Mouse (Mus musculus): ENCODE measurements around the gene Ppil3. TPM values are rescaled to one million over a fixed set of nuclear protein-coding genes. Genes with fewer than 3 reads are reported as not detected.

Gene Ppil3
- polyA plus RNA-seq (2016; fragmentation: Nextera tagmentation; extraction: Ambion mirVana), result 47.5 and 49.4 TPM in 2 replicates

DNA sequence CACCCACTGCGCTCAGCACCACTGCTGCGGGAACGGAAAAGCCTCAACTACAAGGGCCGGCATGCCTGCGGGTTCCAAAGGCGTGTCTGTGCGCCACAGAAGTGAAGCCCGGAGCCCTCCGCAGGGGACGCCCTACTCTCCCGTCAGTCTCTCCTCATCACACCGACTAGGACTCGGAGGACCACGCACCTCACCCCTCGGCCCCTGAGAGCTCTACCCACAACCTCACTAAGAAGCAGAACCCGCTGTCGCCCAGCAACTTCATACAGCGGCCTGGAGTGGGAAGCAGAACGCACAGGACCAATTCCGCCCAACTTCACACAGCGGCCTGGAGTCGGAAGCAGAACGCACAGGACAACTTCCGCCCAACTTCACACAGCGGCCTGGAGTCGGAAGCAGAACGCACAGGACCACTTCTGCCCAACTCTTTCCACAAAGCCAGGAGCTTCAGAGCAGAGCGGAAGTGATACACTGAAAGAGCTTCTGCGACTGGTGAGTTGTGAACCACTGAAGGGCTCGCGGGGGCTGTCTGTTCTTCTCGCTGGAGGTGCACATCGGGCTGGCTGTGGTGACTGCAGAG lies at the start of gene Ppil3, which contains the start of gene Nif3l1:
Ppil3 (minus strand) TSS at position 344 of the 580 bp plus-strand sequence.
Nif3l1 (plus strand) TSS at position 9 of the 580 bp plus-strand sequence.
- H3K27ac ChIP-seq, result peak within 1 kb of the TSS; percentile 88
- H3K36me3 ChIP-seq (replicated peaks), result peaks cover 31% of the 10 kb centered on the region
- peak within 1 kb of the TSS; percentile 64 for H3K4me2 ChIP-seq
- peak within 1 kb of the TSS; percentile 66 for H3K4me3 ChIP-seq (replicated peaks)
- H3K4me1 ChIP-seq, result peaks cover 26% of the 10 kb centered on the region
- peak within 1 kb of the TSS; percentile 79 for H3K9ac ChIP-seq
- peak; percentile 95 for ATAC-seq (ENCODE audit: low FRiP score)
- no peaks in the 10 kb centered on the region for H3K9me3 ChIP-seq
- WGBS, result under 1% methylated on average over 33 of the region's 33 CpGs
- no peaks in the 10 kb centered on the region for H3K27me3 ChIP-seq

DNA sequence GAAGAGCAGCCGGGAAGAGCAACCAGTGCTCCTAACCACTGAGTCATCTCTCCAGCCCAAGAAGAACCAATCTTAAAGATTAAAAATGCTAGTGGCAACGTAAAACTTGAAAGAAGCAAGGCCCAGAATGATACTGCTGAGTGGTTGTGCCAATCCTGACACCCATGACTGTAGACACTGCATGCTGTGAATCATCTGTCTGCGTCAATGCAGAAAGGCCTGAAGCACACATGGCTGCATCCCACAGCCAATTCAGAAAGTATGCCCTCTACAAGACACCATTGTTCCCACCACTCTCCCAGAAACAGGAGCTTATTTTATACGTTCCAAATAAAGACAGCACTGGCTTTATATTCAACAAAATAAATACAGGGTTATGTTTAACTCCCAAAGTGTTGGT lies 37.4 kb upstream of the Ppil3 start:
- Histone ChIP-seq H3K9ac (no peak overlapping the region), H3K36me3 (replicated peaks) (peaks cover 77% of the 10 kb centered on the region), H3K9me3 (no peaks in the 10 kb centered on the region), H3K27ac (no peak overlapping the region), H3K27me3 (no peaks in the 10 kb centered on the region), H3K4me2 (no peak overlapping the region), H3K4me3 (replicated peaks) (no peak overlapping the region), H3K4me1 (no peaks in the 10 kb centered on the region)
- 95% methylated on average over 4 of the region's 4 CpGs for WGBS
- ATAC-seq (ENCODE audit: low FRiP score), result no peak

DNA sequence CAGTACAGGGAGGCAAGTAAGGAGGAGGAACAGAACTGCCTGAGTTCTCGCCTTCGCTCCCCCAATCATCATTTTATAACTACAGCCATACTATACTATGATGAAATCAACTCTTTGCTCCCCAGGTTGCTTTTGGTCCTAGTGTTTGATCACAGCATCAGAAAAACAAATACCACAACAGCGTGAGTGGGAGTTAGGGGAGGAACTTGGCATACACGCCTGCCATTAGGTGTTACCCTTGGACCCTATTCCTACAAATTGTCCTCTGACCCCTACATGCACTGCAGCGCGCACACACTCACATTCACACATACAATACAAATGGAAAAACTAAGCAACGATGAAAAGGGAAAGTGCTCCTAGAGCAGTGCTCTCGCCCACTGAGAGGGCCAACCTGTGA lies 30.4 kb upstream of the Ppil3 start:
- Histone ChIP-seq H3K4me1 (no peaks in the 10 kb centered on the region), H3K4me2 (no peak overlapping the region), H3K27me3 (no peaks in the 10 kb centered on the region), H3K27ac (no peak overlapping the region), H3K9ac (no peak overlapping the region), H3K36me3 (replicated peaks) (peaks cover 72% of the 10 kb centered on the region), H3K4me3 (replicated peaks) (no peak overlapping the region), H3K9me3 (no peaks in the 10 kb centered on the region)
- WGBS, result 96% methylated on average over 8 of the region's 8 CpGs
- ATAC-seq (ENCODE audit: low FRiP score), result no peak

DNA sequence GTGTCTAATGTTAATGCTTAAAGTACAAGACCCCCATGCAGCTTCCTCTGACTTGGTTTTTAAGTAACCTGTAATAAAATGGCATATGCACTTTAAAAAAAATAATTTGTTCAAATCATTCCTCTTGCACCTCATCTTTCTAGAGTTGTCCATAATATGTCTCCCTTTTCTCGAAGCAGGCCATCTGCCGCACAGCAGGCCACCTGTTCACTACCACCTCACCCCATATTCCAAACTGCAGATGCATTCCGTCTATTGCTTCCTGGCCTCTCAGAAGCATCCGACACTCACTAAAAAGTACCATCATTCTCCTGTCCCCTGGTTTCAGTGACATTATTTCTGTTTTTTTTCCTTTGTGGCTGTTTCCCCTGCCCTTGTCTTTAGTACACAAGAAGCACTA lies 20.3 kb upstream of the Ppil3 start:
- no peaks in the 10 kb centered on the region for H3K4me1 ChIP-seq
- 96% methylated on average over 4 of the region's 4 CpGs for WGBS
- no peak overlapping the region for H3K9ac ChIP-seq
- no peak overlapping the region for H3K4me2 ChIP-seq
- H3K36me3 ChIP-seq (replicated peaks), result peaks cover 85% of the 10 kb centered on the region
- no peaks in the 10 kb centered on the region for H3K27me3 ChIP-seq
- ATAC-seq (ENCODE audit: low FRiP score), result no peak
- no peaks in the 10 kb centered on the region for H3K9me3 ChIP-seq
- no peak overlapping the region for H3K4me3 ChIP-seq (replicated peaks)
- no peak overlapping the region for H3K27ac ChIP-seq

DNA sequence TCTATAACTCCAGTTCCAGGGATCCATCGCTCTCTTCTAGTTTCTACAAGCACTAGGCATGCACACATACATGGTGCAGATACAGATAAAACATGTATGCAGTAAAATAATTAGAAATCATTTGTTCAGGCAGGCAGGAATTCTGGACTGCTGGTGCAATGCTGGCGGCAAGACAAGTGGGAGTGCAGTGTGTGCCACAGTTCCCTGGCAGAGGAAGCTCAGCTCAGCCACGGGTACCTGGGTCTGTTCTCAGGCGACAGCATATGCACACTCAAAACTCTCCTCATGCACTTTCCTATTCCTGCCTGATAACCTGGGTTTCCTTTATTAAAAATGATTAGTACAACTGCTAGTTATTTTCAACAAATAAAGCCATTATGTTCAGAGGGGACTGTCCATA lies 19.8 kb upstream of the Ppil3 start:
- Histone ChIP-seq H3K27me3 (no peaks in the 10 kb centered on the region), H3K9me3 (no peaks in the 10 kb centered on the region), H3K4me3 (replicated peaks) (no peak overlapping the region), H3K9ac (no peak overlapping the region), H3K27ac (no peak overlapping the region), H3K36me3 (replicated peaks) (peaks cover 87% of the 10 kb centered on the region), H3K4me1 (no peaks in the 10 kb centered on the region), H3K4me2 (no peak overlapping the region)
- 92% methylated on average over 4 of the region's 4 CpGs for WGBS
- ATAC-seq (ENCODE audit: low FRiP score), result no peak

DNA sequence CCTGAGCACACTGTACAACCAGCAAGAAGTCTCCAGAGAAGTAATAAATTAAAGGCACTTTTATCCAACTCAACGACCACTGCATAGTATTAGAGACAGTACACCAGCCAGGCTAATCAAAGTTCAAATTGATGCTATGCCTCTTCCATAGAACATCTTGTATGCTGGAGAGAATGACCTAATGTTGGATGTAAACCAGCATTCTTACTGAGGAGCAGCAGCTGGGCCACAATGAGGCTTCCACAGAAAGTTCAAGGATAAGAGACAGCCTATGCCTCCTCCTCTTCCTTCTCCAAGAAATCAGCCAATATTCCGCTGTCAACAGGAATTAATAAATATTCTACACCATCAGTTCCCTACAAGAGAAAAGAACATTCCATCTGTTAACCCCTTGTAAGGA lies 18.6 kb upstream of the Ppil3 start:
- Histone ChIP-seq H3K4me1 (no peaks in the 10 kb centered on the region), H3K36me3 (replicated peaks) (peaks cover 86% of the 10 kb centered on the region), H3K9ac (no peak overlapping the region), H3K9me3 (no peaks in the 10 kb centered on the region), H3K4me3 (replicated peaks) (no peak overlapping the region), H3K27me3 (no peaks in the 10 kb centered on the region), H3K4me2 (no peak overlapping the region), H3K27ac (no peak overlapping the region)
- 98% methylated on average over 2 of the region's 2 CpGs for WGBS
- ATAC-seq (ENCODE audit: low FRiP score), result no peak

DNA sequence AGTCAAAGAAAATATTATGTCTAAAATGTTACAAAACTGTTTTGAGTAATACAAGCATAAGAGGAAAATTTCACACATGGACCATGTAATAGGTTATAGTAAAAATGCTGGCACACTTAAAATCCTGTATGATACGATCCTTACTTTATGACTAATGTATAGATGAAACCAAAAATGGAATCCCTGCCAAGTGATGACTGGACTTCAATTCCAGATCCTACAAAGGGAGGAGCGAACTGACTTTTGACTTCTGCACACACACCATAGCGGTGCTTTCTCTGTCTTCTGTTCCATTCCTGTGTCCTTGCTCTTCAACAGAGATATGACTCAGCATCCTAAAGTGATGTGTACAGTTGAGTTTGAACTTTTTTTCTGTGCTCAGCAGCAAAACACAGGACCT lies 15.3 kb upstream of the Ppil3 start:
- WGBS, result 92% methylated on average over 3 of the region's 3 CpGs
- H3K36me3 ChIP-seq (replicated peaks), result peaks cover 95% of the 10 kb centered on the region
- H3K9me3 ChIP-seq, result no peaks in the 10 kb centered on the region
- H3K4me3 ChIP-seq (replicated peaks), result no peak overlapping the region
- no peak overlapping the region for H3K27ac ChIP-seq
- H3K9ac ChIP-seq, result no peak overlapping the region
- H3K4me1 ChIP-seq, result no peaks in the 10 kb centered on the region
- no peak for ATAC-seq (ENCODE audit: low FRiP score)
- no peaks in the 10 kb centered on the region for H3K27me3 ChIP-seq
- H3K4me2 ChIP-seq, result no peak overlapping the region

DNA sequence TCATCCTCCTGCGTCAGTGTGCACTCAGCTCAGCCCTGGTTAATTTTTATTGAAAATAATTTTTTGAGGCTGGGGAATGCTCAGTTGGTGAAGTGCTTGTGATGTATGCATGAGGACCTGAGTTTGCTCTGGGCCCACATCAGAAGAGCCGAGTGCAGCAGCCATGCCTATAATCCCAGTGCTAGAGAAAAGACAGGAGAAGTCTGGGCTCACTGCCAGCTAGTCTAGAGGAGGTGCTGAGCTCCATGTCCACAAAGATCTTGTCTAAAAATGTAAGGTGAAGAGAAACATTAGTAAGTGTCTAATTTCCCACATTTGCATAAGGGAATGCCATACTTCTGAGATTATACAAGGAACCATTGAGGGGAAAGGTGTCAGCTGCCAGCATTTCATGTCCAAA lies 13.6 kb upstream of the Ppil3 start:
- Histone ChIP-seq H3K4me3 (replicated peaks) (no peak overlapping the region), H3K27me3 (no peaks in the 10 kb centered on the region), H3K36me3 (replicated peaks) (peaks cover 95% of the 10 kb centered on the region), H3K9me3 (no peaks in the 10 kb centered on the region), H3K4me1 (no peaks in the 10 kb centered on the region), H3K4me2 (no peak overlapping the region), H3K9ac (no peak overlapping the region), H3K27ac (no peak overlapping the region)
- no peak for ATAC-seq (ENCODE audit: low FRiP score)
- WGBS, result 83% methylated on average over 2 of the region's 2 CpGs

DNA sequence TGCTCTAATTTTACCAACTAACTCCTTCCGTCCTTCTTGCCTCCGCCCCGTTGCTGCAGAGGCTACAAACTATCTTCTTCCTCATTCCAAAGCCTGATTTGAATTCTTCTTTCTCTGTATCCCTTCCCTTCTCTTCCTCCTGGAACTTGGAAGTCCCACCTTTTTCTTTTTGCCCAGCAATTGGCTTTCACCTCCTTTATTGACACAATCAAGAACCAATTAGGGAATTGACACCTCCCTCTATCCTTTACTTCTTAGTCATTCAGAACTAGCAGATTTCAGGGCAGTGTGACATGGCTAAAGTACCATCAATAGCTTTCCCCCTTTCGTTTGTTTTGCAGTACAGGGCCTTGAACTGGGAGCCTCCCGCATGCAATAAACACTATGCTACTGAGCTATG lies 12.9 kb upstream of the Ppil3 start:
- H3K4me2 ChIP-seq, result no peak overlapping the region
- H3K27me3 ChIP-seq, result no peaks in the 10 kb centered on the region
- H3K4me1 ChIP-seq, result no peaks in the 10 kb centered on the region
- no peaks in the 10 kb centered on the region for H3K9me3 ChIP-seq
- whole genome bisulfite sequencing, result 90% methylated on average over 5 of the region's 5 CpGs
- no peak for ATAC-seq (ENCODE audit: low FRiP score)
- no peak overlapping the region for H3K27ac ChIP-seq
- no peak overlapping the region for H3K4me3 ChIP-seq (replicated peaks)
- H3K36me3 ChIP-seq (replicated peaks), result peaks cover 95% of the 10 kb centered on the region
- H3K9ac ChIP-seq, result no peak overlapping the region

DNA sequence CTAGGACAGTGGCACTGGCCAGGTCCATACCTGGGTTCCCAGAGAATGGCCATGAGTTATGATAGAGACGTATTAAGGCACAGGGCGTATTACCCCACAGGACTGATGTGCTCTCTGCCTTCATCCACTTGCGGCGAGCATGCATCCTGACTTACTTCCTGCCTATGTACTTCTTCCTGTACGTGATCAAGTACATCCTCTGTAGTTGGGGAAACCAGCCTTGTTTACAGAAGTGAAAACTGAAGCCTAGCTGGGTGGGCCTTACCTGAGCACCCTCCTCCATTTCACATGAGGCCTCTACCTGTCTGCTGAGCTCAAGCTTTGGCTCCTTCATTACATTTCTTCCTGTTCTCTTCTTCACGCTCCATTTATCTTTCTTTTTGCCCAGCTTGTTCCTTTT lies 9.0 kb upstream of the Ppil3 start:
- no peak for ATAC-seq (ENCODE audit: low FRiP score)
- WGBS, result 95% methylated on average over 6 of the region's 6 CpGs
- H3K36me3 ChIP-seq (replicated peaks), result peaks cover 88% of the 10 kb centered on the region

DNA sequence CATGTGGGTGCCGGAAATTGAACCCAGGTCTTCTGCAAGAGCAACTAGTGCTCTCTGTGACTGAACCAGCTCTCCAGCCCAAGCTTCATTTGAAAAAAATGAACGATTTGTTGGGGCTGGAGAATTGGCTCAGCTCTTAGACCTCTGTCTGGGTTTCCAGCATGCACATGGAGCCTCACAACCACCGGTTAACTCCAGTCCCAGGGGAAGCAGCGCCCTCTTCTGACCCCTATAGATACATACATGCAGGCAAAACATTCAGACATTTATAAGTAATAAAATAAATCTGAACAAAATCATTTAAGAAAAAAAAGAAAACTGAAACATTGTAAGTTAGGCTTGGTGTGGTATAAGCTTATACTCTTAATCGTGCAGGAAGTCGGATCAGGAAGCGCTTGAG lies 3.1 kb upstream of the Ppil3 start:
- H3K9me3 ChIP-seq, result no peaks in the 10 kb centered on the region
- H3K4me3 ChIP-seq (replicated peaks), result no peak overlapping the region
- no peak overlapping the region for H3K27ac ChIP-seq
- H3K36me3 ChIP-seq (replicated peaks), result peaks cover 52% of the 10 kb centered on the region
- 90% methylated on average over 7 of the region's 7 CpGs for WGBS
- H3K4me1 ChIP-seq, result peaks cover 26% of the 10 kb centered on the region
- no peak overlapping the region for H3K4me2 ChIP-seq
- H3K9ac ChIP-seq, result no peak overlapping the region
- no peak for ATAC-seq (ENCODE audit: low FRiP score)
- H3K27me3 ChIP-seq, result no peaks in the 10 kb centered on the region

More for the DNA sequence above, 9.0 kb upstream of the Ppil3 start:
- no peak overlapping the region for H3K4me2 ChIP-seq
- no peak overlapping the region for H3K27ac ChIP-seq
- H3K9me3 ChIP-seq, result no peaks in the 10 kb centered on the region
- no peak overlapping the region for H3K4me3 ChIP-seq (replicated peaks)
- no peaks in the 10 kb centered on the region for H3K27me3 ChIP-seq
- no peak overlapping the region for H3K9ac ChIP-seq
- no peaks in the 10 kb centered on the region for H3K4me1 ChIP-seq

DNA sequence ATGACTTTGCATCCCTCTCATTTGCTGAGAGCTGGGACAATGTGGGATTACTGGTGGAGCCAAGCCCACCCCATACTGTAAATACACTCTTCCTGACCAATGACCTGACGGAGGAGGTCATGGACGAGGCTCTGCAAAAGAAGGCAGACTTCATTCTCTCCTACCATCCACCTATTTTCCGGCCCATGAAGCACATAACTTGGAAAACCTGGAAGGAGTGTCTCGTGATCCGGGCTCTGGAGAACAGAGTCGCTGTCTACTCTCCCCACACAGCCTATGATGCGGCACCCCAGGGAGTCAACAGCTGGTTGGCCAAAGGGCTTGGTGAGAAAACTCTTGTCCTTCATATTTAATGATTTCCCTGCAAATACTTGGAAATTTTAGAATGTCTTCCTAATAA lies 2.5 kb upstream of the Ppil3 start:
- ATAC-seq (ENCODE audit: low FRiP score), result no peak
- Histone ChIP-seq H3K27ac (no peak overlapping the region), H3K4me1 (peaks cover 26% of the 10 kb centered on the region), H3K36me3 (replicated peaks) (peaks cover 45% of the 10 kb centered on the region), H3K4me2 (no peak overlapping the region), H3K9me3 (no peaks in the 10 kb centered on the region), H3K9ac (no peak overlapping the region), H3K4me3 (replicated peaks) (no peak overlapping the region), H3K27me3 (no peaks in the 10 kb centered on the region)
- 96% methylated on average over 7 of the region's 7 CpGs for WGBS

DNA sequence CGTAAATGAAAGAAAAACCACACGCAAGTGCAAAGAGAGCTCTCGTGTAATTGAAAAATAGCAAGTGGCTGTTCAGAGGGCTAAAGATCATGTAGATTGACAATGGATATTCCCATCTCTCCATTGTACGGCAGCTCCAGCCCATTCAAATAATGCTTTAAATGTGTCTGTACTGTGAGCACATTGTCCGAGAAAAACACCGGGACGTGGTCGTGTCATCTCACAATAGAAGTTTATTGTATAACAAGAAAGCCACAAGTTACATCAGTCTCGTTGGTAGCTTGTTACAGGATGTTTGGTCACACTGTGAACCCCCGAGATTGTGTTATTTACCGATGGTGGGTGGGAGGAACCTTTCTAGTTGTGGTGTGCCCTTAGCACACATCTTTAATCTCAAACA lies 575 bp upstream of the Ppil3 start:
- H3K27me3 ChIP-seq, result no peaks in the 10 kb centered on the region
- H3K27ac ChIP-seq, result peak overlapping the region; percentile 88
- peak overlapping the region; percentile 79 for H3K9ac ChIP-seq
- peaks cover 35% of the 10 kb centered on the region for H3K36me3 ChIP-seq (replicated peaks)
- 7% methylated on average over 11 of the region's 11 CpGs for WGBS
- H3K4me3 ChIP-seq (replicated peaks), result peak overlapping the region; percentile 66
- 0 out of 2 replicates have a peak, but pooled peaks have one; percentile 10 for ATAC-seq (ENCODE audit: low FRiP score)
- no peaks in the 10 kb centered on the region for H3K9me3 ChIP-seq
- peaks cover 26% of the 10 kb centered on the region for H3K4me1 ChIP-seq
- peak overlapping the region; percentile 64 for H3K4me2 ChIP-seq
